Mouse (Mus musculus) CH12.LX (cell line): Measurements from ENCODE around the gene 2200002D01Rik. TPM values are rescaled to one million over a fixed set of nuclear protein-coding genes. Genes with fewer than 3 reads are reported as not detected.
"Not testable (repeated sequence)": the region's sequence is repeated elsewhere in the genome, so short reads cannot be mapped to it uniquely, and the experiment has no call there.

ENCODE experiments used
- DNase-seq: peaks from one replicate; pipeline ENCODE4 v3.0.0-alpha.2; 2013; ENCODE audit errors: extremely low read depth
- H3K27ac ChIP-seq: 2 replicates; pipeline ENCODE4 v1.5.1; 2012; ENCODE audit warnings: low read depth, mild to moderate bottlenecking, control low read depth, moderate library complexity; ENCODE audit not compliant: insufficient read depth
- H3K27me3 ChIP-seq: replicated peaks from 2 replicates; pipeline ENCODE3; 2012; ENCODE audit warnings: inconsistent platforms
- H3K36me3 ChIP-seq, 2 experiments: replicated peaks in 1 of 2; 2 replicates each; pipeline versions ENCODE3 to v1.6.1; 2012; ENCODE audit warnings: inconsistent platforms in 1 of 2, low read length in 1 of 2, mild to moderate bottlenecking in 1 of 2, mixed read lengths in 1 of 2, moderate library complexity in 1 of 2; ENCODE audit not compliant: control insufficient read depth in 1 of 2, insufficient read depth in 1 of 2
- H3K4me1 ChIP-seq, 2 experiments: 2 replicates each; pipeline ENCODE4 v1.6.1; 2012; ENCODE audit warnings: inconsistent platforms in 1 of 2, moderate library complexity in 1 of 2; ENCODE audit not compliant: insufficient read depth in 2 of 2, control insufficient read depth in 1 of 2
- H3K4me2 ChIP-seq: 2 replicates; pipeline ENCODE4 v1.6.1; 2012; ENCODE audit warnings: low read depth, mild to moderate bottlenecking, control low read depth; ENCODE audit not compliant: poor library complexity, insufficient read depth, severe bottlenecking
- H3K4me3 ChIP-seq, 3 experiments: fragments of 150-350 bp in 1 of 3; sonication (generic) in 1 of 3; replicated peaks in 1 of 3; 2 replicates each; pipeline versions ENCODE3 to v1.5.1; 2011 to 2012; ENCODE audit warnings: low read depth in 2 of 3, low read length in 2 of 3, mild to moderate bottlenecking in 2 of 3, moderate library complexity in 2 of 3, control low read depth in 1 of 3, improper control_type of control experiment in 1 of 3, inconsistent platforms in 1 of 3, mixed read lengths in 1 of 3; ENCODE audit not compliant: poor library complexity in 1 of 3
- H3K79me2 ChIP-seq: replicated peaks from 2 replicates; pipeline ENCODE4 v1.6.1; 2012; ENCODE audit warnings: mild to moderate bottlenecking, moderate library complexity; ENCODE audit not compliant: control insufficient read depth, poor library complexity, insufficient read depth, severe bottlenecking; ENCODE audit errors: extremely low read depth
- H3K9ac ChIP-seq: 2 replicates; pipeline ENCODE4 v1.6.1; 2012; ENCODE audit warnings: low read depth, mild to moderate bottlenecking, control low read depth, moderate library complexity; ENCODE audit not compliant: insufficient read depth
- H3K9me3 ChIP-seq: replicated peaks from 2 replicates; pipeline ENCODE3; 2012; ENCODE audit warnings: low read length, inconsistent platforms, mixed read lengths
- CHD1 ChIP-seq: IDR thresholded peaks from 2 replicates; pipeline ENCODE4 v1.6.1; 2012; ENCODE audit warnings: low read depth, low read length, improper control_type of control experiment, inconsistent platforms
- CHD2 ChIP-seq: IDR thresholded peaks from 2 replicates; pipeline ENCODE4 v1.6.1; 2011; ENCODE audit warnings: low read length, improper control_type of control experiment
- CTCF ChIP-seq, 2 experiments: IDR thresholded peaks in 1 of 2; conservative IDR thresholded peaks in 1 of 2; 2 replicates each; pipeline ENCODE4 v1.5.1; 2011 to 2012; ENCODE audit warnings: low read depth in 2 of 2, low read length in 2 of 2, improper control_type of control experiment in 1 of 2, inconsistent platforms in 1 of 2, mild to moderate bottlenecking in 1 of 2, moderate library complexity in 1 of 2
- ELF1 ChIP-seq: IDR thresholded peaks from 2 replicates; pipeline ENCODE4 v1.6.1; 2014; ENCODE audit warnings: low read depth, mild to moderate bottlenecking, inconsistent platforms, low read length, improper control_type of control experiment
- EP300 ChIP-seq: IDR thresholded peaks from 2 replicates; pipeline ENCODE4 v1.6.1; 2011; ENCODE audit warnings: low read length, improper control_type of control experiment
- ETS1 ChIP-seq: conservative IDR thresholded peaks from 2 replicates; pipeline ENCODE4 v1.6.1; 2012; ENCODE audit warnings: low read depth, mild to moderate bottlenecking, inconsistent platforms, low read length, improper control_type of control experiment, moderate library complexity
- GABPA ChIP-seq: IDR thresholded peaks from 2 replicates; pipeline ENCODE4 v1.6.1; 2012; ENCODE audit warnings: low read depth, low read length, improper control_type of control experiment, inconsistent platforms; ENCODE audit not compliant: insufficient replicate concordance
- JUN ChIP-seq: IDR thresholded peaks from 2 replicates; pipeline ENCODE4 v1.6.1; 2011; ENCODE audit warnings: low read depth, mild to moderate bottlenecking, low read length, improper control_type of control experiment, moderate library complexity; ENCODE audit not compliant: insufficient read depth
- JUND ChIP-seq: conservative IDR thresholded peaks from 2 replicates; pipeline ENCODE4 v1.6.1; 2011; ENCODE audit warnings: low read depth, low read length, improper control_type of control experiment
- MAFK ChIP-seq: IDR thresholded peaks from 2 replicates; pipeline ENCODE4 v1.6.1; 2011; ENCODE audit warnings: low read length, improper control_type of control experiment; ENCODE audit not compliant: insufficient replicate concordance
- MAX ChIP-seq: IDR thresholded peaks from 2 replicates; pipeline ENCODE4 v1.6.1; 2011; ENCODE audit warnings: low read length, improper control_type of control experiment
- MAZ ChIP-seq: IDR thresholded peaks from 2 replicates; pipeline ENCODE4 v1.6.1; 2012; ENCODE audit warnings: low read depth, mild to moderate bottlenecking, inconsistent platforms, low read length, improper control_type of control experiment, moderate library complexity
- MXI1 ChIP-seq: IDR thresholded peaks from 2 replicates; pipeline ENCODE4 v1.6.1; 2011; ENCODE audit warnings: mild to moderate bottlenecking, low read depth, low read length, improper control_type of control experiment
- MYC ChIP-seq: IDR thresholded peaks from 2 replicates; pipeline ENCODE4 v1.6.1; 2011; ENCODE audit warnings: low read depth, mild to moderate bottlenecking, improper control_type of control experiment, low read length
- NELFE ChIP-seq: IDR thresholded peaks from 2 replicates; pipeline ENCODE4 v1.6.1; 2011; ENCODE audit warnings: low read depth, low read length, improper control_type of control experiment
- NRF1 ChIP-seq: IDR thresholded peaks from 2 replicates; pipeline ENCODE4 v1.6.1; 2014; ENCODE audit warnings: low read depth, mild to moderate bottlenecking, inconsistent platforms, low read length, improper control_type of control experiment, moderate library complexity
- PAX5 ChIP-seq: IDR thresholded peaks from 2 replicates; pipeline ENCODE4 v1.6.1; 2012; ENCODE audit warnings: low read length, inconsistent platforms, mixed read lengths
- POLR2A ChIP-seq: IDR thresholded peaks from 2 replicates; pipeline ENCODE4 v1.6.1; 2011; ENCODE audit warnings: low read depth, mild to moderate bottlenecking, improper control_type of control experiment, low read length
- POLR2AphosphoS2 ChIP-seq: IDR thresholded peaks from 2 replicates; pipeline ENCODE4 v1.6.1; 2011; ENCODE audit warnings: low read depth, low read length, improper control_type of control experiment
- SIN3A ChIP-seq: IDR thresholded peaks from 2 replicates; pipeline ENCODE4 v1.6.1; 2012; ENCODE audit warnings: low read length, improper control_type of control experiment, inconsistent platforms
- TBP ChIP-seq: conservative IDR thresholded peaks from 2 replicates; pipeline ENCODE4 v1.6.1; 2011; ENCODE audit warnings: low read depth, low read length, improper control_type of control experiment
- TCF12 ChIP-seq: IDR thresholded peaks from 2 replicates; pipeline ENCODE4 v1.6.1; 2014; ENCODE audit warnings: low read depth, mild to moderate bottlenecking, inconsistent platforms, low read length, improper control_type of control experiment
- UBTF ChIP-seq: IDR thresholded peaks from 2 replicates; pipeline ENCODE4 v1.6.1; 2012; ENCODE audit warnings: low read depth, mild to moderate bottlenecking, inconsistent platforms, low read length, improper control_type of control experiment, moderate library complexity
- USF2 ChIP-seq: conservative IDR thresholded peaks from 2 replicates; pipeline ENCODE4 v1.6.1; 2011; ENCODE audit warnings: low read depth, low read length, improper control_type of control experiment
- ZNF384 ChIP-seq: IDR thresholded peaks from 2 replicates; pipeline ENCODE4 v1.6.1; 2012; ENCODE audit warnings: low read depth, low read length, improper control_type of control experiment, inconsistent platforms
- dilution Hi-C: fragments of 300-500 bp; cut with MboI; formaldehyde crosslinking; loops from 2 replicates; pipeline ENCODE4 v1.14.3; 2020; ENCODE audit warnings: low sequenced_read_pairs; ENCODE audit not compliant: extremely low pct_unique_long_range_greater_than_20kb, extremely low pct_ligation_motif_present
- in situ Hi-C: fragments of 300-500 bp; cut with MboI; formaldehyde crosslinking; loops from 3 replicates; pipeline ENCODE4 v1.14.3; 2019; ENCODE audit warnings: low sequenced_read_pairs, low pct_ligation_motif_present, low pct_unique_long_range_greater_than_20kb, mixed read lengths
- polyA plus RNA-seq: library from polyadenylated mRNA; unstranded; fragments of >175 nt; gene quantifications from 2 replicates; pipeline ENCODE4 v1.2.1, GENCODE M21; 2012; ENCODE audit warnings: low read depth; ENCODE audit not compliant: insufficient read length
- total RNA-seq, 2 experiments: library from RNA; depleted of rRNA; stranded (reverse); fragments of 300-350 nt in 1 of 2; fragments of >200 nt in 1 of 2; gene quantifications; 2 replicates each; pipeline ENCODE4 v1.2.3; 2012 to 2014

2200002D01Rik gene
- total and polyA plus RNA-seq, 3 experiments = 5.8 TPM; not detected in 2

GRCm38 (mm10) chr7:29211415-29212198 is 36.7 kb downstream of the 2200002D01Rik start:
- dilution Hi-C loops (no loop called here), in situ Hi-C loops (loop anchor here (5.0 kb wide), 1 partner anchor 36 kb away; the partner anchor contains the start of gene 2200002D01Rik)
- Histone ChIP-seq H3K4me3 (peak overlapping the region; percentile 40 to 52 (median 52)), H3K36me3 (no peaks in the 10 kb centered on the region), H3K79me2 (no peaks in the 10 kb centered on the region), H3K4me2 (peak overlapping the region; percentile 9), H3K9me3 (peaks cover 5% of the 10 kb centered on the region), H3K27ac (peak overlapping the region; percentile 47), H3K9ac (0 out of 2 replicates have a peak overlapping the region, but pooled peaks have one; percentile 1), H3K27me3 (no peaks in the 10 kb centered on the region), H3K4me1 (peaks cover 0 to 10% of the 10 kb centered on the region in 2 experiments; a peak in 2 of 4 replicates)
- peak; percentile 94 for DNase-seq
- TF ChIP-seq ELF1 (peak; percentile 85), ZNF384 (peak; percentile 83), POLR2A (peak; percentile 36; the same call in 1 of the 2 replicates), GABPA (no peak), MAX (no peak), SIN3A (peak; percentile 63; the same call in 1 of the 2 replicates), MAFK (no peak), CHD2 (no peak), POLR2AphosphoS2 (no peak), ETS1 (no peak)

GRCm38 (mm10) chr7:29211013-29211412 is 37.3 kb downstream of the 2200002D01Rik start:
- H3K27ac ChIP-seq = peak overlapping the region; percentile 47
- peaks cover 0 to 10% of the 10 kb centered on the region in 2 experiments; a peak in 2 of 4 replicates for H3K4me1 ChIP-seq
- peak overlapping the region; percentile 40 to 52 (median 52) for H3K4me3 ChIP-seq
- H3K4me2 ChIP-seq = peak overlapping the region; percentile 9
- H3K79me2 ChIP-seq, dilution Hi-C loops, H3K9me3 ChIP-seq, H3K36me3 ChIP-seq, H3K27me3 ChIP-seq: not testable (repeated sequence)
- 0 out of 2 replicates have a peak overlapping the region, but pooled peaks have one; percentile 1 for H3K9ac ChIP-seq
- in situ Hi-C loops = loop anchor here (5.0 kb wide), 1 partner anchor 36 kb away; the partner anchor contains the start of gene 2200002D01Rik
- DNase-seq = peak; percentile 60

DNA sequence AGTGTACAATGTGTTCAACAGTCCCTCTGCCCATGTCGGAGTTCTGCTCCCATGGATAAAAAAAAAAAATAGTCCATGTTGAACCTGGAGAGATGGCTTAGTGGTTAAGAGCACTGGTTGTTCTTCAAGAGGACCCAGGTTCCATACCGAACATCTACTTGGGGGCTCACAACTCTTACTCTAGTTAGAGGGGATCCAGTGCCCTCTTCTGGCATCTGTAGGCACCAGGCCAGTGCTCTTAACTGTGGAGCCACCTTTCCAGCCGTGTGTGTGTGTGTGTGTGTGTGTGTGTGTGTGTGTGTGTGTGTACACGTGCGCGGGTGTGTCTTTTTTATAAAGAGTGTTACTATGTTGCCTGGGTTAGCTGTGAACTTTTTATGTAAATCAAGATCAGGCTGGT is 45.7 kb downstream of the 2200002D01Rik start:
- no peak overlapping the region for H3K27ac ChIP-seq
- in situ Hi-C loops = no loop called here
- no peaks in the 10 kb centered on the region for H3K27me3 ChIP-seq
- DNase-seq = no peak
- H3K79me2 ChIP-seq = no peaks in the 10 kb centered on the region
- H3K36me3 ChIP-seq = no peaks in the 10 kb centered on the region
- dilution Hi-C loops = no loop called here
- H3K4me2 ChIP-seq = no peak overlapping the region
- H3K4me3 ChIP-seq = no peak overlapping the region
- H3K9me3 ChIP-seq = no peaks in the 10 kb centered on the region
- H3K4me1 ChIP-seq = no peaks in the 10 kb centered on the region
- H3K9ac ChIP-seq = no peak overlapping the region
- TF ChIP-seq TCF12 (no peak), JUND (no peak), TBP (no peak), NRF1 (no peak), MYC (no peak), ELF1 (no peak), USF2 (no peak), POLR2A (no peak), EP300 (no peak), POLR2AphosphoS2 (no peak), GABPA (no peak), MXI1 (no peak), CTCF (conservative IDR thresholded peaks at IDR 0.05 in 1 of 2, IDR thresholded peaks at IDR 0.05 in 1 of 2; ENCODE audit: low read depth in 2 of 2, low read length in 2 of 2) (peak in 1 of 2 experiments; percentile 51; a peak in 2 of 4 replicates), PAX5 (no peak), MAZ (no peak), CHD1 (no peak), JUN (no peak), UBTF (no peak), NELFE (no peak), CHD2 (no peak)
